Mouse (Mus musculus) urinary bladder, postnatal 10 days (tissue): ENCODE measurements around the gene Olfr129.

Experiments used
- DNase-seq: peaks from one replicate; pipeline ENCODE4 v3.0.0; 2022; ENCODE audit warnings: low spot score

Gene Olfr129

DNA sequence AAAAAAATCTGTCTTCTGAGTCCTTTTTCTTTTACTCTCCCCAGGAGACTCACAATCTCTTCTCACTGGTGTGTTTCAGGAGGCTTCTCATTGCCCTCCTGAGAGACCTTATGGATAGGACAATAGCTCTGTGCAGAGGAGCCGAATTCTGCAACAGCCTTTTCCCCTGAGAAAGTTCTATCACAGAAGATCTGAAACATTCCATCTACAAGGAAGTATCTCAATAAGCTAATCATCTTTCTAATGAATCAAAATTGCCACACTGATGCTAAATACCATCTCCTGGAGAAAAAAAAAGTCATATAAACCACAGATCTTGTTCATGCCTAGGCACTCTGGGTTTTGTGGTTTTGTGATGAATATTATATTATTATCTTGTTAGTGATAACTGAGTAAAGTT, at the start of gene Olfr129:
Gene Olfr129, minus strand, starts transcription at position 101 of the 400 bp plus-strand sequence.
- DNase-seq = no peak

DNA sequence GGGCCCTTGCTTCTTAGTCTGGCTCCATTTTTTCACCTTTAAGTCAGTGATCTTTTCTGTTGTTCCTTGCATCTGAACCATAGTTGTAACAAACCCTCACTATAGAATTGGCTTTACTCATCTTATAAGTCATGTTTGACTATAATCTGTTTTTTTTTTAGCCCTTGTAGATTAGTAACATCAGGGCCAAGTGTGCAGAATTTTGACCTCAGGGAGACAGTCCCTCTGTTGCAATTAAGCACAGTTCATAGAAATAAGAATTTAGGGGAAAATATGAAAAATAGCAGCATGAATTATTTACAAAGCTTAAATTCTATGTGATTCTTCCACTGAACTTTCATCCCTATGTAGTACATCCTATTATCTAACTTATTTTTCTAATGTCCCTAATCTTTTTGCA, 28.7 kb upstream of the Olfr129 start, which contains the start of gene Olfr131:
Gene Olfr131, minus strand, starts transcription at position 101 of the 400 bp plus-strand sequence.
- DNase-seq = no peak

DNA sequence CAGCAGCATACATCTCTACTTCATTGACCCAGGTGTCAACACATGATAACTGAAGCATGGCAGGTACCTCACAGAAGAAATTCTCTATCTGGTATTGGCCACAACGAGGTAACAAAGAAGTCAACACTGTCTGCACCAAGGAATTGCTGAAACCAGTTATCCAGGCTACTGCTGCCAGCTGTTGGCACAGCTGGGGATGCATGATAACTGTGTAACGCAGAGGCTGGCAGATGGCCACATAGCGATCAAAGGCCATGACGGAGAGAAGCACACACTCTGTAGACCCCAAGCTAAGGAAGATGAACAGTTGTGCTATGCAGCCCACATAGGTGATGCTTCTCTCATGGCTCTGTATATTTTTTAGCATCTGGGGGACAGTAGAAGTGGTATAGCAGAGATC, 22.5 kb upstream of the Olfr129 start:
- DNase-seq = no peak

DNA sequence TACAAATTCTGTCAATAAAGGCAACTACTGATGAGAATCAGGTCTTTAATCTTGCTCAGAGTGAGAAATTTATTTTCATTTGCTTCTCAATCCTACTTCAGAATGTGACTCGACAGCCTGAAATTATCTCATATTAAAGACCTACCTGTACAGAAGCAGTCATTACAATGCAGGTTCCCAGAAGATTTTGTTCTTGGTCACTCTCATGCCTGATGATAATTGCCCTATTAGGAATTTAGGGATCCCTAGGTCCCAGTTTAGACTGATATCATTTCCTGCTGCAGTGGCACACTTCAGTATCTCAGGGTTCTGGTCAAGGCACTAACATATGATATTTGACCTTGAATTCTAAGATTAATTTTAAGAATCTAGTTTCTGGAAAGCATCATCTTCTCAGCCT, 3.7 kb upstream of the Olfr129 start, which contains the start of gene Olfr130:
Gene Olfr130, plus strand, starts transcription at position 301 of the 400 bp plus-strand sequence.
- no peak for DNase-seq

DNA sequence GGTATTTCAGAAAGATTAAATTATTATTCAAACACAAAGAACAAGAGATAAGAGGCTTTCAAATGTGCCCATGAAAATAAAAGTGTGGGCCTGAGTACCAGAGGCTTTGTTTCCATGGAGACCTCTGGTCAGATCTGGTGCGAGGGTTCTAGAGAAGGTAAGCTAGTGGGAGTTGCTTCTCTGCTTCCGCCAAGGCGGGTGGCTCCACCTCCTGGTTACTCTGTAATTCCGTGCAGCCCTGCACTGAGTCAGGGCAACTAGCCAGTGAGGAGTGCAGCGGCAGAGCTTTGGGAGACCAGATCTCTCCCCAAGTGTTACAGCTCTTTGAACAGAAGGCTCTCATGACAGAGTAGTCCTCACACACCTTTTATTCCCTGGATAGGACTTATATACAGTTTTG, 33.6 kb downstream of the Olfr129 start:
- DNase-seq = no peak

DNA sequence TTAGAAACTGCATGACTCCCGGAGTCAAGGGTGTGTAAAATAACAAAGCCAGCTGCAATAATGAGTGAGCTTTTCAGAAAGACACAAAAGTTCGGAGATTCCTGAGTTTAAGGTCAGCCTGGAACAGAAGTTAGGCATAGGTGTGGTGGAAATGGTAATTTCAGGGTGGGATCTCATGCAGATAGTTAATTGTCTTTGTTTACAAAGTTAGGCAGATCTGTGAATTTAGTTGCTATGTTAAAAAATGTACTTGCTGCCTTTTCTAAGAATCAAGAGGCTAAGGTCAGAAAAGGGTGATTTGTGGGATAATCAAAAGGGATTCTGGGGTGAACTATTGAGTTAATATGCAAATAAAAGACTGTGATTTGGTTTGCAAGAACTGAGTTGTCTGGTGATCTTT, 43.5 kb downstream of the Olfr129 start:
- no peak for DNase-seq

DNA sequence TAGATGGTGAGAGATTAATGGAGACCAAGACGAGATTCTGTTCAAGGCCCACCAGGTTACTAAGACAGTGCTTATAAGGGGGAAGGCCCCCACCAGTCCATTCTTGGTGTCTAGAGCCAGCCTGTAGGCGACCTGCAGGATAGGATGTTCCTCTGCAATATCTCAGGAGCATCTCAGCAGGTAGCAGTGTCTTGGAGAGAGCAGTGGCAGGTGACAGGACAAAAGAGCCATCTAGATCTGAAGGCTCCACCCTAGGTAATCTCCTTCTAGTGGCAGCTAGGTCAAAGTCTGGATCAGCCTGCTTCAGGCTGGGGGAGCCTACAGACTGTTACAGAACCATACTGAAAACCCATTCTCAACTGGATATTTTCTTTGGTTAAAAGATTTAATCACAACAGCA, 54.9 kb downstream of the Olfr129 start:
- DNase-seq = no peak
